Mouse (Mus musculus) forebrain, embryonic 15.5 days (tissue): Measurements from ENCODE around the gene Myo3b. TPM values are rescaled to one million over a fixed set of nuclear protein-coding genes. Genes with fewer than 3 reads are reported as not detected.
"Not testable (repeated sequence)": the region's sequence is repeated elsewhere in the genome, so short reads cannot be mapped to it uniquely, and the experiment has no call there.

ENCODE experiments used
- ATAC-seq: fragments of 200-750 bp; cut with Nextera tagmentation; replicated peaks from 2 replicates; pipeline ENCODE4 v1.8.0; 2017; ENCODE audit warnings: mild to moderate bottlenecking, moderate TSS enrichment, moderate library complexity
- H3K27ac ChIP-seq: fragments of 300-500 bp; sonication (generic); replicated peaks from 2 replicates; pipeline ENCODE4 v1.5.1; 2015; ENCODE audit warnings: mild to moderate bottlenecking, inconsistent platforms
- H3K27me3 ChIP-seq: fragments of 300-500 bp; sonication (generic); 2 replicates; pipeline ENCODE4 v1.6.1; 2015; ENCODE audit warnings: inconsistent platforms
- H3K36me3 ChIP-seq: fragments of 300-500 bp; sonication (generic); 2 replicates; pipeline ENCODE4 v1.6.1; 2015; ENCODE audit warnings: mild to moderate bottlenecking, inconsistent platforms
- H3K4me1 ChIP-seq: fragments of 300-500 bp; sonication (generic); 2 replicates; pipeline ENCODE4 v1.6.1; 2015; ENCODE audit warnings: inconsistent platforms
- H3K4me2 ChIP-seq: fragments of 300-500 bp; sonication (generic); replicated peaks from 2 replicates; pipeline ENCODE4 v1.6.1; 2015; ENCODE audit warnings: mild to moderate bottlenecking, inconsistent platforms
- H3K4me3 ChIP-seq: fragments of 300-500 bp; sonication (generic); 2 replicates; pipeline ENCODE4 v1.5.1; 2015; ENCODE audit warnings: mild to moderate bottlenecking, inconsistent platforms
- H3K9ac ChIP-seq: fragments of 300-500 bp; sonication (generic); replicated peaks from 2 replicates; pipeline ENCODE4 v1.6.1; 2015; ENCODE audit warnings: mild to moderate bottlenecking, inconsistent platforms
- H3K9me3 ChIP-seq: fragments of 300-500 bp; sonication (generic); 2 replicates; pipeline ENCODE4 v1.6.1; 2016; ENCODE audit warnings: inconsistent platforms
- WGBS: fragments of 180-500 bp; shearing (Covaris S2); methylation state at CpG from one replicate; pipeline ENCODE4 v1.1.7; 2015; ENCODE audit warnings: mixed read lengths; 5-methylcytosine and 5-hydroxymethylcytosine counted together
- polyA plus RNA-seq: library from polyadenylated mRNA; unstranded; fragments of >200 nt; fragmentation: Nextera tagmentation; extraction: Ambion mirVana; gene quantifications from 2 replicates; pipeline ENCODE4 v1.2.1, GENCODE M21; 2015

Gene Myo3b
- 0.22 and 0.24 TPM in 2 replicates for polyA plus RNA-seq

DNA sequence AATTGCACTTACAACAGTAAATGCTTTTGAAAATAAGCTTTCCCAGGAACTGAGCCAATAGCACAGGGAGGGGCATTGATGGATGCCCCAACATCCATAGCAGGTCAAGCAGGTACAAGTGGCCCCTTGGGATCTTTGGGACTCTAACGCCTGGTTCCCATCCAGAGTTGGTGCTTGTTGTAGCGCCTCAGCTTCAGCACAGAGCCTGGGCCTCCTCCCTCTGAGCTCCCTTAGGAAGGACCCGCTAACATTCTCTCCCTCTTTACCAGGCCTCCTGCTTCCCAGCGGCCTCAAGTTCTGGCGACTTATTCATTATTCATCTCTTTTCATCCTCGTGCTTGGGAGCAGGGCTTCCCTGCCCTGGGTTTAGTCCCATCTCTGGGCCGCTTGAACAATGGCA, at the start of gene Myo3b:
Myo3b (plus strand) TSS at position 375 of the 400 bp plus-strand sequence.
- no peak for ATAC-seq
- H3K9ac ChIP-seq, result no peak within 1 kb of the TSS
- no peak within 1 kb of the TSS for H3K4me2 ChIP-seq
- H3K4me3 ChIP-seq, result no peak within 1 kb of the TSS
- no peaks in the 10 kb centered on the region for H3K4me1 ChIP-seq
- WGBS, result 28% methylated on average over 7 of the region's 7 CpGs
- H3K27me3 ChIP-seq, result no peaks in the 10 kb centered on the region
- H3K36me3 ChIP-seq, result no peaks in the 10 kb centered on the region
- H3K9me3 ChIP-seq, result no peaks in the 10 kb centered on the region
- no peak within 1 kb of the TSS for H3K27ac ChIP-seq

DNA sequence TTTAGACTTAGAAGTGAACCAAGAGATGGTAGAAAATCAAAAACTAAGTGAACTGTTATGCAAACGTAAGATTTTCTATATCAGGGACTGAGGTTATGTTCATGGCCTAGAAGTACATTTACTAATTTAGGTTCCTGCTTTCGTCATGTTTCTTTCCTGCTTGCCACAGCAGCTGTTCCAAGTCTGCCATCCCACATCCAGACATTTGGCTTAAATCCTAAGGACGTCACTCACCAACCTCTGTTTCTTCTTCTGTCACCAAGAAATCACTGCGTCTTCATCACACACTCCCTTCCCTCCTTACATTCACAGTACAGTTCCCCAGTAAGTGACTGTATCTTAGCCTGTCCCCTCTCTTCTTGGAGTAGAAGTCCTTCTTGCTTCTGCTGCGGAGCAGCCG, 49.7 kb upstream of the Myo3b start:
- Histone ChIP-seq H3K27ac (no peak overlapping the region), H3K27me3 (no peaks in the 10 kb centered on the region), H3K4me1 (no peaks in the 10 kb centered on the region), H3K36me3 (peaks cover 38% of the 10 kb centered on the region), H3K9ac (no peak overlapping the region), H3K4me3 (no peak overlapping the region), H3K4me2 (no peak overlapping the region), H3K9me3 (no peaks in the 10 kb centered on the region)
- ATAC-seq, result no peak
- WGBS, result 88% methylated on average over 6 of the region's 6 CpGs

DNA sequence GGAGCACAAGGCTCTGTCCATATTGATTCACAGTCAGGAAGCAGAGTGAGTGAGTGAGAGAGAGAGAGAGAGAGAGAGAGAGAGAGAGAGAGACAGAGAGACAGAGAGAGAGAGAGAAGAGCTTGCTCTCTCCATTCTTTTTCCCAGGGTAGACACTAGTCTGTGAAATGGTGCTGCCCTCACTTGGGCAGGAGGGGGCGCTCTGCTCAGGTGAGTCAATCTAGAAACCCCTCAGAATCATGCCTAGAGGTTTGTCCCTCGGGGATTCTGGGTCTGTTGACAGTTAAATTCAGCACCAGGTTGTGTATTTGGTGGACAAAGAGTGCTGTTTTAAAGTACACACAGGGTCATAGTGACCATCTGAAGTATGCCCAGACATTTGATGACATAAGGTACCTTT, 48.3 kb upstream of the Myo3b start:
- ATAC-seq, result no peak
- WGBS, result 61% methylated on average over 2 of the region's 2 CpGs
- Histone ChIP-seq H3K9me3 (no peaks in the 10 kb centered on the region), H3K27me3 (no peaks in the 10 kb centered on the region), H3K36me3 (peaks cover 38% of the 10 kb centered on the region), H3K4me1 (no peaks in the 10 kb centered on the region), H3K9ac (no peak overlapping the region), H3K4me2 (no peak overlapping the region), H3K4me3 (no peak overlapping the region), H3K27ac (no peak overlapping the region)

DNA sequence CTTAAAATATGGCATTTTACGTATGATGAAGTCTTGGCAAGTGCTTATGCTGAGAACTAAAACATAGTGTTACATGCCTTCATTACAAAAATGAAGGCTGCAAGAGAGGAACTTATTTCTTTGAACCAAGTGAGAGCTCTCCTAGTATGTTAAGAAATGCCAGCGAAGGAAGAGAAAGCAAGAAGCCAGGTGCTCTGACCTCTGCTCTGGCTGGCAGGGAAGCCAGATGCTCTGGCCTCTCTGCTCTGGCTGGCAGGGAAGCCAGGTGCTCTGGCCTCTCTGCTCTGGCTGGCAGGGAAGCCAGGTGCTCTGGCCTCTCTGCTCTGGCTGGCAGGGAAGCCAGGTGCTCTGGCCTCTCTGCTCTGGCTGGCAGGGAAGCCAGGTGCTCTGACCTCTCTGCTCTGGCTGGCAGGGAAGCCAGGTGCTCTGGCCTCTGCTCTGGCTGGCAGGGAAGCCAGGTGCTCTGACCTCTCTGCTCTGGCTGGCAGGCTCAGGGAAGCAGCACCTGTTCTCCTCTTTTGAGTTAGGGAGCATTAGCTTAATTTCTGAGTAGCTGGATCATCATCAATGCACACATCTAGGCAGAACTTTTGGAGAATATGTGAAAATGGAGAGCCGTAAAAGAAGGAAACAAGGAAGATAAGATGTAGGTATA, 44.7 kb upstream of the Myo3b start:
- H3K4me1 ChIP-seq, H3K27ac ChIP-seq, H3K27me3 ChIP-seq, H3K4me2 ChIP-seq, ATAC-seq, H3K4me3 ChIP-seq, H3K9me3 ChIP-seq, H3K9ac ChIP-seq: not testable (repeated sequence)
- 94% methylated on average over 3 of the region's 3 CpGs for WGBS
- H3K36me3 ChIP-seq, result peaks cover 31% of the 10 kb centered on the region

DNA sequence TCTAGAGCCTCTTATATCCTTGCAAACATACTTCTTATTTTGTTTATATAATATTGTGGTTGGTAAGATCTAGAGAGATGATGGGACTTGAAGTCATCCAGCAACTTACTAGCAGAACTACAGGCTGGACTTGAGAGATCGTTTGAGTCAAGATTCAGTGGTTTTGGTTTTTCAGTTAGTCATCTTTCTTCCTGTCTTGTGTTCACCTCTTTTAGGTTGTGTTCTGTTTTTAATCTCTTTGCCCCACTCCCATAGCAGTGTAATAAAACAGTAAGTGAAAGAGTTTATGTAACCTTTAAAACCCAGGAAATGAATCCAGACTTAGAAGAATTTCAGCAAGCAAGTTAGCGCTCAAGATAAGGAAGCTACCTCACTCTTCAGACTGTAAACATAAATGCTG, 44.1 kb upstream of the Myo3b start:
- Histone ChIP-seq H3K27ac (no peak overlapping the region), H3K4me2 (no peak overlapping the region), H3K4me3 (no peak overlapping the region), H3K9me3 (no peaks in the 10 kb centered on the region), H3K9ac (no peak overlapping the region), H3K27me3 (no peaks in the 10 kb centered on the region), H3K4me1 (no peaks in the 10 kb centered on the region), H3K36me3 (peaks cover 25% of the 10 kb centered on the region)
- 91% methylated on average over 2 of the region's 2 CpGs for WGBS
- no peak for ATAC-seq

- peaks cover 12% of the 10 kb centered on the region for H3K36me3 ChIP-seq
- no peak overlapping the region for H3K4me2 ChIP-seq
- H3K27ac ChIP-seq, result no peak overlapping the region
- H3K4me1 ChIP-seq, result no peaks in the 10 kb centered on the region
- whole genome bisulfite sequencing, result 91% methylated on average over 7 of the region's 7 CpGs
- no peaks in the 10 kb centered on the region for H3K9me3 ChIP-seq
- no peak overlapping the region for H3K9ac ChIP-seq
- no peaks in the 10 kb centered on the region for H3K27me3 ChIP-seq
- H3K4me3 ChIP-seq, result no peak overlapping the region
- no peak for ATAC-seq
Measured at GRCm38 (mm10) chr2:69999097-69999770, 39.7 kb upstream of the Myo3b start.

DNA sequence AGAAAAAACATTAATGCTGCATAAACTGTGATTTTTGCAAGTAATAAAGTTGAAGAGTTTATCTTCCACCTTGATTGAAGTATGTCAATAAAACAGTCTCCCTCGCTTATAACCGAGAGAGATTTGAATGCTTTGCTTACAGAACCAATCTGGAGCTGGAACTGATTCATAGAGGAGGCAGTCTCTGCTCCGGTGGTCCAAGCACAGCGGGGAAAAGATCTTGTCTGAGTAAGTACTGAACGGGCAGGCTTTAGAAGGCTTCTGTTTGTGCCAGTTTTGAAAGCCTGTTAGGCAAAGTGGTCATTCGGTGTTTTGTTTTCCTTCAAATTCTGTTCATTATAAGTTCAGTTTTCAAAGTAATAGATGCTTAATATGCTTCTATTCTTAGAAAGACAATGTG, 38.6 kb upstream of the Myo3b start:
- H3K9me3 ChIP-seq, result no peaks in the 10 kb centered on the region
- peaks cover 15% of the 10 kb centered on the region for H3K36me3 ChIP-seq
- no peak overlapping the region for H3K4me3 ChIP-seq
- 83% methylated on average over 6 of the region's 6 CpGs for WGBS
- H3K9ac ChIP-seq, result no peak overlapping the region
- no peaks in the 10 kb centered on the region for H3K27me3 ChIP-seq
- H3K4me1 ChIP-seq, result no peaks in the 10 kb centered on the region
- H3K4me2 ChIP-seq, result no peak overlapping the region
- no peak for ATAC-seq
- no peak overlapping the region for H3K27ac ChIP-seq

GRCm38 (mm10) chr2:70006492-70006891, 32.4 kb upstream of the Myo3b start:
- WGBS, result 85% methylated on average over 2 of the region's 2 CpGs

DNA sequence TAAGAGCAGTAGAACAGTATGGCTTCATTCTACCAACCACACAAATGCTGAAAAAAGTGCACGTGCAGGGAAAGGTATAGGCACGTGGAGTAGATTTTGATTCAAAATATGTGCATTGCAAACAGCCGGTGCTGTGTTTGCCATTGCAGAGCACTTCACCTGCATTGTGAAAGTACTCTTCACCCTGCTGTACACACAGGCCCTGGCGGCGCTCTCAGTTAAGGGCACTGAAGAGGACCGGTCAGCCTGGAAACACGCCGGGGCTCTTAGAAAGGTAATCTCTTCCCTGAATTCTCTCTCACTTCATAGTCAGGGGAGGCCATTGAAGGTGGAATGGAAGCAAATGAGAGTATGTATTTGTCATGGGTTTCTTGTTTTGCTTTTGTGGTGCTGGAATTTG, 26.0 kb upstream of the Myo3b start:
- no peak for ATAC-seq
- H3K9ac ChIP-seq, result no peak overlapping the region
- H3K4me1 ChIP-seq, result no peaks in the 10 kb centered on the region
- no peaks in the 10 kb centered on the region for H3K27me3 ChIP-seq
- H3K9me3 ChIP-seq, result no peaks in the 10 kb centered on the region
- 94% methylated on average over 8 of the region's 8 CpGs for WGBS
- H3K27ac ChIP-seq, result no peak overlapping the region
- no peak overlapping the region for H3K4me3 ChIP-seq
- H3K36me3 ChIP-seq, result peaks cover 29% of the 10 kb centered on the region
- H3K4me2 ChIP-seq, result no peak overlapping the region

More at GRCm38 (mm10) chr2:70006492-70006891, 32.4 kb upstream of the Myo3b start:
- Histone ChIP-seq H3K9ac (no peak overlapping the region), H3K9me3 (no peaks in the 10 kb centered on the region), H3K36me3 (peaks cover 18% of the 10 kb centered on the region), H3K4me3 (no peak overlapping the region), H3K4me2 (no peak overlapping the region), H3K27me3 (no peaks in the 10 kb centered on the region), H3K27ac (no peak overlapping the region), H3K4me1 (no peaks in the 10 kb centered on the region)
- no peak for ATAC-seq

GRCm38 (mm10) chr2:70018236-70018635, 20.7 kb upstream of the Myo3b start:
- Histone ChIP-seq H3K4me1 (no peaks in the 10 kb centered on the region), H3K27ac (no peak overlapping the region), H3K4me2 (no peak overlapping the region), H3K9ac (no peak overlapping the region), H3K27me3 (no peaks in the 10 kb centered on the region), H3K9me3 (no peaks in the 10 kb centered on the region), H3K4me3 (no peak overlapping the region), H3K36me3 (peaks cover 44% of the 10 kb centered on the region)
- 68% methylated on average over 6 of the region's 6 CpGs for WGBS
- ATAC-seq, result no peak

- H3K4me1 ChIP-seq, result no peaks in the 10 kb centered on the region
- H3K36me3 ChIP-seq, result peaks cover 30% of the 10 kb centered on the region
- H3K4me3 ChIP-seq, result no peak overlapping the region
- ATAC-seq, result no peak
- no peak overlapping the region for H3K9ac ChIP-seq
- no peak overlapping the region for H3K4me2 ChIP-seq
- WGBS, result 93% methylated on average over 2 of the region's 2 CpGs
- no peaks in the 10 kb centered on the region for H3K27me3 ChIP-seq
- no peak overlapping the region for H3K27ac ChIP-seq
- H3K9me3 ChIP-seq, result peaks cover 7% of the 10 kb centered on the region; the same call in 1 of the 2 replicates
Measured at GRCm38 (mm10) chr2:70024454-70024853, 14.5 kb upstream of the Myo3b start.

- Histone ChIP-seq H3K9me3 (peaks cover 7% of the 10 kb centered on the region; the same call in 1 of the 2 replicates), H3K36me3 (peaks cover 25% of the 10 kb centered on the region), H3K4me3 (no peak overlapping the region), H3K27me3 (no peaks in the 10 kb centered on the region), H3K4me2 (no peak overlapping the region), H3K27ac (no peak overlapping the region), H3K4me1 (no peaks in the 10 kb centered on the region), H3K9ac (no peak overlapping the region)
- 89% methylated on average over 5 of the region's 5 CpGs for WGBS
- no peak for ATAC-seq
Measured at GRCm38 (mm10) chr2:70025711-70026110, 13.2 kb upstream of the Myo3b start.
